Mouse (Mus musculus): ENCODE results near the gene Nr1i3. TPM values are rescaled to one million over a fixed set of nuclear protein-coding genes. Genes with fewer than 3 reads are reported as not detected.

Nr1i3 gene
- polyA plus RNA-seq, 1 experiment from 2014 or later = 2.4 TPM

DNA sequence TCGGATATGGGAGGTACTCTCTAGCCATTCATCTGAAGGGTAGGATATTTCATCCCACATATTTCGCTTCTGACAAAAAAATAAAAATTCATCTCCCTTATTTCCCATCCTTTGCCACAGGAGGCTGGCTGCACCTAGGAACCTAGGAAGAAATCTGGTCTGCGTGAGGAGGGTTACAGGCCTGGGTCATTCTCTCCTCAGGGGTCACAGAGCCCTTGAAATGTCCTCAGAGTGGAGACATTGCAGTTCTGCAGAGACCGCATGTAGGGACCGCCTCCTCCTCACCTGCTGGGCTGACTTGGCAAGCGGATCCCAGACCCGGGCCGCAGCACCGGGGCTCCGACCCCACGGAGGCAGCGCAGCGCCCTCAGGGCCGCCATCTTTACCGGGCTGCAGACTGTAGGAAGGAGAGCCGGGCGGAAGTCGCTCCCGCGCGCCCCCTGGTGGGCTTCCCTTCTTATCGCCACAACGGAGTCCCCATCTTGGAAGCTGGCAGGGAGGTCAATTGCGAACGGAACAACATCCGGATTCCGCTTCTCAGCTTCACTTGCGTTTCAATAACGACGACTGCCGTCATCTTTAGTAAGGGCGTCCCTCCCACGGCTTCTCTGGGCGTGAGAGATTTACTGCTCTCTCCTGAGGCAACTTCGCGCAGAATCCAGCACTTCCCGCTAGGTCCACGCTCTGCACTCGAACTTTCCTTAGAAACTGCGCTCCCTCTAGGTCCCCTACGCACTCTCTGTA, 33.1 kb downstream of the Nr1i3 start:
- under 1% methylated on average over 41 of the region's 41 CpGs for WGBS (ENCODE audit: insufficient replicate concordance)

DNA sequence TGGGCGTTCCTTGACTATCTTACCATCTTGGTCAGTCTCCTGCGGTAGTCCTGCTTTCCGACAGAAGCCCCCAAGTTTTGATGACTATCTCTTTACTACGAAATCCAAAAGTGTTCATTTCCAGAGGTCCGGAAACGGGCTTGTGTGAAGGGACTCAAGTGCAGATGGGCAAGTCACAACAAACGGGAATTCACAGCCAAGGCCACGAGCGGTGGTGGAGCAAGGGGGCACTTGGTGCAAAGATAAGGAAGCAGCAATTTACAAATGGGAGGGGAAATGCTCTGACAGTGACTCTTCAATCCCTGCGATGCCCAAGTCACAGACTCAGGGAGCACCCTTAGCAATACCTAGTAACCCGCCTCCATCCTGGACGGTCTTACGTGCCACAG, 33.7 kb downstream of the Nr1i3 start:
- no peaks in the 10 kb centered on the region for H3K9me3 ChIP-seq (replicated peaks; ENCODE audit: control insufficient read depth, low read length)
- H3K4me1 ChIP-seq (ENCODE audit: control insufficient read depth, low read depth, low read length) = peaks cover 20% of the 10 kb centered on the region
- peak; percentile 11; the same call in 1 of the 2 replicates for ATAC-seq (ENCODE audit: low read depth)
- H3K4me2 ChIP-seq (ENCODE audit: low read depth, low read length) = peak overlapping the region; percentile 91
- H3K27me3 ChIP-seq (ENCODE audit: control insufficient read depth, insufficient read depth, low read depth, low read length) = peaks cover 26% of the 10 kb centered on the region
- peak overlapping the region; percentile 65 for H3K9ac ChIP-seq (ENCODE audit: low read depth, low read length)
- H3K4me3 ChIP-seq (ENCODE audit: low read depth, low read length) = peak overlapping the region; percentile 71
- peaks cover 3% of the 10 kb centered on the region; the same call in 1 of the 2 replicates for H3K36me3 ChIP-seq (ENCODE audit: control insufficient read depth, insufficient read depth)
- peak overlapping the region; percentile 86 for H3K27ac ChIP-seq (ENCODE audit: low read length)
- WGBS (ENCODE audit: insufficient replicate concordance) = 8% methylated on average over 13 of the region's 13 CpGs

More for the DNA sequence above, 33.1 kb downstream of the Nr1i3 start:
- Histone ChIP-seq H3K27me3 (ENCODE audit: control insufficient read depth, insufficient read depth, low read depth, low read length) (peaks cover 20% of the 10 kb centered on the region), H3K4me1 (ENCODE audit: control insufficient read depth, low read depth, low read length) (peaks cover 20% of the 10 kb centered on the region), H3K4me3 (ENCODE audit: low read depth, low read length) (peak overlapping the region; percentile 71), H3K9ac (ENCODE audit: low read depth, low read length) (peak overlapping the region; percentile 74), H3K27ac (ENCODE audit: low read length) (peak overlapping the region; percentile 86), H3K36me3 (ENCODE audit: control insufficient read depth, insufficient read depth) (peaks cover 3% of the 10 kb centered on the region; the same call in 1 of the 2 replicates), H3K9me3 (replicated peaks; ENCODE audit: control insufficient read depth, low read length) (no peaks in the 10 kb centered on the region), H3K4me2 (ENCODE audit: low read depth, low read length) (peak overlapping the region; percentile 91)
- peak; percentile 95 for ATAC-seq (ENCODE audit: low read depth)

DNA sequence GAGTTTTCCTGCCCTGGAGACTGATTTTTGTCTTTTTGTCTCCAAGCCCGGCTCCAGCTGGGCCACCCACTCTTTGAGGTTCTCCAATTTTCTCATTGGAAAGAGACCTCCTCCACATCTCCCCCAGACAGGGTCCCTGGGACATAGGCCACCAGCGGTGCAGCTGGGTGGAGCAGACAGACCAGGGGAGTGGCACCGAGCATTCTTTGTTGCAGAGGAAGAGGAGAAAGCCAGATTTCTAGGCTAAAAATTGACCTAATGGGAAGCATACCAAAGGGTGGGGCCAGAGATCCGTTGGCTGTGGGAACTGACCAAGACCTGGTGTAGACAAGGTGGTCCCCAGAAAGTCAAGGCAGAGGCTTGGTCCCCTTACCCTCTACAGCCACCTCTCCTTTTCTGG, 34.1 kb downstream of the Nr1i3 start:
- Histone ChIP-seq H3K36me3 (ENCODE audit: control insufficient read depth, insufficient read depth) (peaks cover 3% of the 10 kb centered on the region; the same call in 1 of the 2 replicates), H3K4me2 (ENCODE audit: low read depth, low read length) (peak overlapping the region; percentile 91), H3K9me3 (replicated peaks; ENCODE audit: control insufficient read depth, low read length) (no peaks in the 10 kb centered on the region), H3K4me1 (ENCODE audit: control insufficient read depth, low read depth, low read length) (peaks cover 20% of the 10 kb centered on the region), H3K27me3 (ENCODE audit: control insufficient read depth, insufficient read depth, low read depth, low read length) (peaks cover 31% of the 10 kb centered on the region), H3K4me3 (ENCODE audit: low read depth, low read length) (peak overlapping the region; percentile 71), H3K27ac (ENCODE audit: low read length) (peak overlapping the region; percentile 86), H3K9ac (ENCODE audit: low read depth, low read length) (peak overlapping the region; percentile 65; the same call in 1 of the 2 replicates)
- no peak for ATAC-seq (ENCODE audit: low read depth)
- 14% methylated on average over 4 of the region's 4 CpGs for WGBS (ENCODE audit: insufficient replicate concordance)

DNA sequence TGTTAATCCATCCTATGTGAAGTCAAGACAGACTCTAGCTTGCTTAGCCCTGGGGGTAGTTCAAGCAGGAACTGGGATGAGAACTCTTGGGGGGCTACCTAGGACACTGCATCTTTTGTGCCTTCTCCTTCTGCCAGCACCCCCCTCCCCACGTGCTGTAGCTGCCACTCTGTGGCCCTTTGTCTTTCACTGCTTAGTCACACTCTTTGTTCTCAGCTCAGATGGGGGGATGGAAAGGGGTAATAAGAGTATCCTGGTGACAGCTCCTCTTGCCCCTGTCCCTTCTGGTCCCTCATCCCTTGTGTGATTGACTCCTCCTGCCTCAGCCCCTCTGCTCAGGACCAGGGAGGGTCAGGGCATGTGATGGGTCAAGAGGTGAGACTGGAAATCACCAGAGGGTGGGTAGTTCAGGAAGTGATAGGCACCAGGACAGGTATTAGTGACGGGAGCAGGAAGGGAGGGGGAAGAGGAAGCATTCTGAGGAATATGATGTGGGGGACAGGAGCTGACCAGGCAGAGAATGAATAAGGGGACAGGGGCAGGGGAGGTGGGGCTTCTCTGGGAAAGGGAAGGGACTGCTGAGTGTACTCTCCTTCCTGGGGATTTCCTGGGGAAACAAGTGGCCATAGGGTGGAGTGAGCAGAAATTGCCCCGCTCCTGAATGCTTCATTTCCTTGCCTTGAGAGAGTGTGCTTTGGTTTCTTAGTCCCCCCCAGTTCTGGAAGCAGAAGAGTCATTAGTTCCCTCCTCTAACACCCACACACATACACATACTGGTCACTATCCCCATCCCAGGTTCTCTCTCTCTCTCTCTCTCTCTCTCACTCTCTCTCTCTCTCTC, 34.8 kb downstream of the Nr1i3 start:
- Histone ChIP-seq H3K4me3 (ENCODE audit: low read depth, low read length) (no peak overlapping the region), H3K9ac (ENCODE audit: low read depth, low read length) (no peak overlapping the region), H3K27ac (ENCODE audit: low read length) (no peak overlapping the region), H3K4me2 (ENCODE audit: low read depth, low read length) (no peak overlapping the region), H3K27me3 (ENCODE audit: control insufficient read depth, insufficient read depth, low read depth, low read length) (peaks cover 31% of the 10 kb centered on the region), H3K36me3 (ENCODE audit: control insufficient read depth, insufficient read depth) (peaks cover 3% of the 10 kb centered on the region; the same call in 1 of the 2 replicates), H3K4me1 (ENCODE audit: control insufficient read depth, low read depth, low read length) (peaks cover 20% of the 10 kb centered on the region), H3K9me3 (replicated peaks; ENCODE audit: control insufficient read depth, low read length) (no peaks in the 10 kb centered on the region)
- WGBS (ENCODE audit: insufficient replicate concordance) = 26% methylated on average over 3 of the region's 3 CpGs
- ATAC-seq (ENCODE audit: low read depth) = no peak

DNA sequence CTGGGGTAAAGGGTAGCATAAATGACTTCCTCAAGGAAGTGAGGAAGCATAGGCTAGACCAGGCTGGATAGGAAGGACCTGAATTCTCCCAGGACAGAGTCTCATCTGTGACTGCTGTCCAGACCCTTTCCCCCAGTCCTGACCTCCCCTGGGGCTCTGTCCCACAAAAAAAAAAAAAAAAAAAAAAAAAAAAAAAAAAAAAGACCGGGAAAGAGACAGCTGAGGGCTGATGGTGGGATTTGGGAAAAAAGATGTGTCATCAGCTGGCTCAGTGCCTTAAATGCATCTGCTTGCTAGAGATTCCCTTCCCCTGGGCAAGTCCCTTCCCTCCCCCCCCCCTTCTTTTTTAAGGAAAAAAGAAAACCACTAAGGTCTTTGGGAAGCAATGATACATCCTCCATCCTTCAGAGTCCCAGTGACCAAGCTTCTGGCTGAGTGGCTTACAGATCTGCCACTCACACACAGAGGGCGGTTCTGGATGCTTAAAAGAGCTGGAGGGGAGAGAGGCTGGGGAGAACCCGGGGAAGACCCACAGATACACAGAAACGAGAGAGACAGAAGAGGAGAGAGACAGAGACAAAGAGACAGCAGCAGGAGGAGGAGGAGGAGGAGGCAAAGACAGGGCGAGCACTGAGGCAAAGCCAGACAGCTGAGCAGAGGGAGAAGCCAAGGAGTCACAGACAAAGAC, 36.3 kb downstream of the Nr1i3 start, which contains the start of gene Adamts4:
Adamts4 (plus strand) TSS at position 509 of the 688 bp plus-strand sequence.
- WGBS (ENCODE audit: insufficient replicate concordance) = 19% methylated on average over 5 of the region's 5 CpGs
- Histone ChIP-seq H3K27ac (ENCODE audit: low read length) (no peak within 1 kb of the TSS), H3K36me3 (ENCODE audit: control insufficient read depth, insufficient read depth) (no peaks in the 10 kb centered on the region), H3K9me3 (replicated peaks; ENCODE audit: control insufficient read depth, low read length) (no peaks in the 10 kb centered on the region), H3K4me1 (ENCODE audit: control insufficient read depth, low read depth, low read length) (peaks cover 20% of the 10 kb centered on the region), H3K4me3 (ENCODE audit: low read depth, low read length) (peak within 1 kb of the TSS; percentile 11), H3K9ac (ENCODE audit: low read depth, low read length) (no peak within 1 kb of the TSS), H3K4me2 (ENCODE audit: low read depth, low read length) (peak within 1 kb of the TSS; percentile 2), H3K27me3 (ENCODE audit: control insufficient read depth, insufficient read depth, low read depth, low read length) (peaks cover 31% of the 10 kb centered on the region)
- ATAC-seq (ENCODE audit: low read depth) = no peak

DNA sequence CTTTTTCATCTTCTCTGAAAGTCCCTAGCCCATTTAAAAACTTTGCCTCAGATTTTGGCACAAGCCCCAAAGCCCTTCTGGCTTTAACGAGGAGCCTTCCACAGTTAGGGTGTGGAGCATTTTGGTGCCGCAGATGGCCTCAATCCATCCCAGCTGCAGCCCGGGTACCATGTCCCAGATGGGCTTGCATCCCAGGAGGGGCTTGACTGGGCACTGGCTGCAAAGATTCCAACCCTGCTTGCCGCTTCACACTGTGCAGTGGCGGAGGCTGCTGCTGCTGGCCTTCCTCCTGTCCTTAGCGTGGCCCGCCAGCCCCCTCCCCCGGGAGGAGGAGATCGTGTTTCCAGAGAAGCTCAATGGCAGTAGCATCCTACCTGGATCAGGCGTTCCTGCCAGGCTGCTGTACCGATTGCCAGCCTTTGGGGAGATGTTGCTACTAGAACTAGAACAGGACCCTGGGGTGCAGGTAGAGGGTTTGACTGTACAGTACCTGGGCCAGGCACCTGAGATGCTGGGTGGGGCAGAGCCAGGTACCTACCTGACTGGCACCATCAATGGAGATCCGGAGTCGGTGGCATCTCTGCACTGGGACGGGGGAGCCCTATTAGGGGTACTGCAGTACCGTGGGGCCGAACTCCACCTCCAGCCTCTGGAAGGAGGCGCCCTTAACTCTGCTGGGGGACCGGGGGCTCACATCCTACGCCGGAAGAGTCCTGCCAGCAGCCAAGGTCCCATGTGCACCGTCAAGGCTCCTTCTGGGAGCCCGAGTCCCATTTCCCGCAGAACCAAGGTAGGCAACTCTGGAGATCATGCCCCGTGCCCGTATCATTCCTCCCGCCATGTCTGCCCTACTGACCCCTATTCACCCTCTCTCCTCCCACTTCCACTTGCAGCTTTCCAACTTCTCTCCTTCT, 37.2 kb downstream of the Nr1i3 start, which contains the start of gene Ndufs2:
Ndufs2 (minus strand) TSS at position 709 of the 914 bp plus-strand sequence.
- Histone ChIP-seq H3K27me3 (ENCODE audit: control insufficient read depth, insufficient read depth, low read depth, low read length) (peaks cover 31% of the 10 kb centered on the region), H3K9ac (ENCODE audit: low read depth, low read length) (no peak within 1 kb of the TSS), H3K4me1 (ENCODE audit: control insufficient read depth, low read depth, low read length) (peaks cover 17% of the 10 kb centered on the region), H3K4me2 (ENCODE audit: low read depth, low read length) (peak within 1 kb of the TSS; percentile 2), H3K27ac (ENCODE audit: low read length) (no peak within 1 kb of the TSS), H3K4me3 (ENCODE audit: low read depth, low read length) (peak within 1 kb of the TSS; percentile 11), H3K9me3 (replicated peaks; ENCODE audit: control insufficient read depth, low read length) (no peaks in the 10 kb centered on the region), H3K36me3 (ENCODE audit: control insufficient read depth, insufficient read depth) (no peaks in the 10 kb centered on the region)
- ATAC-seq (ENCODE audit: low read depth) = no peak
- WGBS (ENCODE audit: insufficient replicate concordance) = 30% methylated on average over 26 of the region's 26 CpGs

DNA sequence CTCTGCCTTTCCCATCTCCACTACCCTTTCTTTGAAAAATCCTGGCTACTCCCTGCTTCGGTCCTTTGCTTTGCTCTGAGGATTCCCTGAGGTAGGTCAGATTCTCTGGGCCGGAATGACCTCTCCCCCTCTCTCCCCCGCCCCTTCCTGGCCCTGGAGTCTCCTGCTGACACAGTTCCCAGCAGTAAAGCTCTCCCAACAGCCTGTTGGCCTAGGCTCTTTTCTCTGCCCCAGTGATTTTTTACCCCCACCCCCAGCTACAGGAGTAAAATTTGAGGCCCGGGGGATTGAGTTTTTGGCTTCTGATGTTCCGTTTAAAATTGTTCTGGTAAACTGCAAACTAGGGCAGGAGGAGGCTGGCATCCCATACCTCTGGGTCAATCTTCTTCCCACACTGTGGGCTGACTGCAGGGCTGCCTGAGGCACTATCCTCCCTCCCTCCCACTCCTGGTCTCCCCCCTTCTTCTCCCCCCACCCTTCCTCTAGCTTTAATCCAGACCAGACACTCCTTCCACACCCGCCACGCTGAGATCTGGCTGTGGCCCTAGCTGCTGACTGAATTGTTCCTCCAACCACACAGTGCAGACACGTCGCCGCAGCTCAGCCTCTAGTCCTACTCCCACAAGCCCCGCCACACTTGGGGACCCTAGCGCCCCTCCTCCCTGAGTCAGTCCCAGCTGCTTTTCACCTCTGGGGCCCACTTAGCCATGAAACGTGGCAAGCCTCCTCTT, 38.0 kb downstream of the Nr1i3 start:
- Histone ChIP-seq H3K9me3 (replicated peaks; ENCODE audit: control insufficient read depth, low read length) (no peaks in the 10 kb centered on the region), H3K4me2 (ENCODE audit: low read depth, low read length) (0 out of 2 replicates have a peak overlapping the region, but pooled peaks have one; percentile 2), H3K4me3 (ENCODE audit: low read depth, low read length) (peak overlapping the region; percentile 11; the same call in 1 of the 2 replicates), H3K9ac (ENCODE audit: low read depth, low read length) (no peak overlapping the region), H3K4me1 (ENCODE audit: control insufficient read depth, low read depth, low read length) (peaks cover 11% of the 10 kb centered on the region), H3K36me3 (ENCODE audit: control insufficient read depth, insufficient read depth) (no peaks in the 10 kb centered on the region), H3K27me3 (ENCODE audit: control insufficient read depth, insufficient read depth, low read depth, low read length) (peaks cover 31% of the 10 kb centered on the region), H3K27ac (ENCODE audit: low read length) (no peak overlapping the region)
- 25% methylated on average over 13 of the region's 13 CpGs for WGBS (ENCODE audit: insufficient replicate concordance)
- no peak for ATAC-seq (ENCODE audit: low read depth)
